Mouse (Mus musculus) intestine, postnatal 0 days (tissue): ENCODE results near the gene Sema6b. TPM values are rescaled to one million over a fixed set of nuclear protein-coding genes. Genes with fewer than 3 reads are reported as not detected.

ENCODE experiments used
- ATAC-seq: fragments of 200-750 bp; cut with Nextera tagmentation; 2 replicates; pipeline ENCODE4 v1.8.0; 2017; ENCODE audit warnings: mild to moderate bottlenecking, moderate TSS enrichment, moderate library complexity
- H3K27ac ChIP-seq: fragments of 300-500 bp; sonication (generic); 2 replicates; pipeline ENCODE4 v1.5.1; 2014; ENCODE audit warnings: mild to moderate bottlenecking, low read depth, low read length, moderate library complexity
- H3K27me3 ChIP-seq: fragments of 300-500 bp; sonication (generic); replicated peaks from 2 replicates; pipeline ENCODE4 v1.6.1; 2014; ENCODE audit warnings: low read length, mixed read lengths; ENCODE audit not compliant: control insufficient read depth, insufficient read depth
- H3K36me3 ChIP-seq: fragments of 300-500 bp; sonication (generic); 2 replicates; pipeline ENCODE4 v1.6.1; 2014; ENCODE audit warnings: mild to moderate bottlenecking, moderate library complexity; ENCODE audit not compliant: control insufficient read depth, insufficient read depth
- H3K4me1 ChIP-seq: fragments of 300-500 bp; sonication (generic); replicated peaks from 2 replicates; pipeline ENCODE4 v1.6.1; 2014; ENCODE audit warnings: antibody characterized with exemption, low read length, mixed read lengths; ENCODE audit not compliant: control insufficient read depth, insufficient read depth
- H3K4me2 ChIP-seq: fragments of 300-500 bp; sonication (generic); replicated peaks from 2 replicates; pipeline ENCODE4 v1.6.1; 2014; ENCODE audit warnings: low read depth, mild to moderate bottlenecking, moderate library complexity
- H3K4me3 ChIP-seq: fragments of 300-500 bp; sonication (generic); 2 replicates; pipeline ENCODE4 v1.5.1; 2014; ENCODE audit warnings: low read depth, low read length
- H3K9ac ChIP-seq: fragments of 300-500 bp; sonication (generic); 2 replicates; pipeline ENCODE4 v1.6.1; 2014; ENCODE audit warnings: mild to moderate bottlenecking, low read depth, low read length
- H3K9me3 ChIP-seq: fragments of 300-500 bp; sonication (generic); 2 replicates; pipeline ENCODE4 v1.6.1; 2016; ENCODE audit warnings: mixed run types; ENCODE audit not compliant: control insufficient read depth
- CTCF ChIP-seq: sonication (generic); IDR thresholded peaks from 2 replicates; pipeline ENCODE4 v1.5.1; 2016; ENCODE audit warnings: low read depth, mild to moderate bottlenecking, control low read depth, antibody characterized with exemption, moderate library complexity
- WGBS: fragments of 180-500 bp; shearing (Covaris S2); extraction: QIAGEN DNeasy Blood & Tissue Kit; methylation state at CpG from one replicate; pipeline ENCODE4 v1.1.7; 2014; 5-methylcytosine and 5-hydroxymethylcytosine counted together
- polyA plus RNA-seq: library from polyadenylated mRNA; unstranded; fragments of >200 nt; fragmentation: Nextera tagmentation; extraction: Ambion mirVana; gene quantifications from 2 replicates; pipeline ENCODE4 v1.2.1, GENCODE M21; 2015

The Sema6b gene
- polyA plus RNA-seq, 1 experiment from 2014 or later, result 1.1 TPM

GRCm38 (mm10) chr17:56164510-56164909, 24.4 kb upstream of the Sema6b start:
- no peaks in the 10 kb centered on the region for H3K27me3 ChIP-seq
- H3K4me1 ChIP-seq, result peaks cover 3% of the 10 kb centered on the region; the same call in 1 of the 2 replicates
- H3K9ac ChIP-seq, result no peak overlapping the region
- no peaks in the 10 kb centered on the region for H3K36me3 ChIP-seq
- no peak for ATAC-seq
- H3K9me3 ChIP-seq, result no peaks in the 10 kb centered on the region
- no peak overlapping the region for H3K4me2 ChIP-seq
- H3K4me3 ChIP-seq, result no peak overlapping the region
- no peak for TF ChIP-seq CTCF
- 64% methylated on average over 3 of the region's 3 CpGs for WGBS
- H3K27ac ChIP-seq, result no peak overlapping the region

GRCm38 (mm10) chr17:56163523-56164102, 23.5 kb upstream of the Sema6b start:
- ATAC-seq, result peak; percentile 66
- H3K27ac ChIP-seq, result peak overlapping the region; percentile 46; the same call in 1 of the 2 replicates
- 29% methylated on average over 6 of the region's 6 CpGs for WGBS
- H3K9ac ChIP-seq, result no peak overlapping the region
- no peaks in the 10 kb centered on the region for H3K36me3 ChIP-seq
- no peaks in the 10 kb centered on the region for H3K9me3 ChIP-seq
- peaks cover under 1% of the 10 kb centered on the region; the same call in 1 of the 2 replicates for H3K27me3 ChIP-seq
- H3K4me2 ChIP-seq, result peak overlapping the region; percentile 70
- no peak overlapping the region for H3K4me3 ChIP-seq
- no peak for TF ChIP-seq CTCF
- peaks cover 3% of the 10 kb centered on the region; the same call in 1 of the 2 replicates for H3K4me1 ChIP-seq

GRCm38 (mm10) chr17:56162231-56162774, 22.2 kb upstream of the Sema6b start, which contains the start of gene Tnfaip8l1:
TSS of gene Tnfaip8l1 (plus strand) at chr17:56162477.
- no peak for TF ChIP-seq CTCF
- under 1% methylated on average over 30 of the region's 30 CpGs for WGBS
- Histone ChIP-seq H3K9ac (peak within 1 kb of the TSS; percentile 31), H3K27ac (0 out of 2 replicates have a peak within 1 kb of the TSS, but pooled peaks have one; percentile 46), H3K4me1 (peaks cover 3% of the 10 kb centered on the region; the same call in 1 of the 2 replicates), H3K4me3 (peak within 1 kb of the TSS; percentile 39), H3K36me3 (no peaks in the 10 kb centered on the region), H3K27me3 (peaks cover 10% of the 10 kb centered on the region; the same call in 1 of the 2 replicates), H3K9me3 (no peaks in the 10 kb centered on the region), H3K4me2 (peak within 1 kb of the TSS; percentile 70)
- peak; percentile 93 for ATAC-seq

GRCm38 (mm10) chr17:56159729-56160128, 19.6 kb upstream of the Sema6b start:
- no peaks in the 10 kb centered on the region for H3K9me3 ChIP-seq
- WGBS, result 4% methylated on average over 9 of the region's 9 CpGs
- no peaks in the 10 kb centered on the region for H3K36me3 ChIP-seq
- no peak for ATAC-seq
- peaks cover 16% of the 10 kb centered on the region for H3K27me3 ChIP-seq
- no peak overlapping the region for H3K4me2 ChIP-seq
- no peak overlapping the region for H3K9ac ChIP-seq
- H3K4me1 ChIP-seq, result peaks cover 3% of the 10 kb centered on the region; the same call in 1 of the 2 replicates
- H3K27ac ChIP-seq, result no peak overlapping the region
- peak; percentile 97 for TF ChIP-seq CTCF
- no peak overlapping the region for H3K4me3 ChIP-seq

GRCm38 (mm10) chr17:56153643-56154042, 13.5 kb upstream of the Sema6b start:
- Histone ChIP-seq H3K27ac (no peak overlapping the region), H3K36me3 (no peaks in the 10 kb centered on the region), H3K9me3 (no peaks in the 10 kb centered on the region), H3K4me3 (no peak overlapping the region), H3K4me1 (no peaks in the 10 kb centered on the region; the same call in 1 of the 2 replicates), H3K27me3 (peaks cover 28% of the 10 kb centered on the region), H3K9ac (no peak overlapping the region), H3K4me2 (no peak overlapping the region)
- ATAC-seq, result peak; percentile 73
- TF ChIP-seq CTCF, result no peak
- 24% methylated on average over 9 of the region's 9 CpGs for WGBS

GRCm38 (mm10) chr17:56149897-56150296, 9.8 kb upstream of the Sema6b start:
- no peak for ATAC-seq
- Histone ChIP-seq H3K27ac (no peak overlapping the region), H3K9ac (no peak overlapping the region), H3K36me3 (no peaks in the 10 kb centered on the region), H3K4me3 (no peak overlapping the region), H3K4me2 (no peak overlapping the region), H3K27me3 (peaks cover 29% of the 10 kb centered on the region), H3K4me1 (no peaks in the 10 kb centered on the region; the same call in 1 of the 2 replicates), H3K9me3 (no peaks in the 10 kb centered on the region)
- TF ChIP-seq CTCF, result no peak
- 51% methylated on average over 2 of the region's 2 CpGs for WGBS
